Mouse (Mus musculus) layer of hippocampus, postnatal 10 days (tissue): ENCODE results near the gene Mns1. TPM values are rescaled to one million over a fixed set of nuclear protein-coding genes. Genes with fewer than 3 reads are reported as not detected.
A peak's percentile ranks its signal among the peaks of the same experiment; 100 is the strongest.
"Not testable (repeated sequence)": the region's sequence is repeated elsewhere in the genome, so short reads cannot be mapped to it uniquely, and the experiment has no call there.

Source experiments
- DNase-seq, 2 experiments: peaks; one replicate each; pipeline ENCODE4 v3.0.0; 2021; ENCODE audit warnings: low spot score in 2 of 2
- total RNA-seq, 2 experiments: library from RNA; stranded (reverse); gene quantifications; 2 replicates each; pipeline ENCODE4 v1.2.3; 2021

Mns1 gene
- total RNA-seq, 2 experiments from 2014 or later = 2.9 TPM

GRCm38 (mm10) chr9:72425300-72425850, 12.4 kb upstream of the Mns1 start:
- DNase-seq = no peak

- no peak for DNase-seq
Measured at GRCm38 (mm10) chr9:72427861-72428260, 9.9 kb upstream of the Mns1 start.

- DNase-seq = no peak
Measured at GRCm38 (mm10) chr9:72434876-72435275, 2.9 kb upstream of the Mns1 start.

DNA sequence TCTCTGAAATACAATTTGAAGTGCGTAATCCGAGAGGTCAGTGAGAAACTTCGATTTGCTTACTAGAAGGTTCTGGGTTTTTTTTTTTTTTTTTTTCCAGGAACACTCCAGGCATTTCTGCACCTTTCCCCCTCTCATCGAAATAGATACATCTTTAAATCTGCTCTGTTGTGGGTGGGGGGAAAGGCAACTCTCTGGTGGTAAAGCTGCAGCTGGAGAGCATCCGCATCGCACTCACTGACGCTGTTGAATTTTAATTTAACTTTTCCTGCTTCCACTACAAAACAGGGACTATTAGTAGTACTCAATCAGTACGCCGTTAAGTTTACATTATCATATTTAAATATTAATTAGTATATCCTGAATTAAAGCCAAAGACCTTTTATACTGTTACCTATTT, 938 bp downstream of the Mns1 start:
- no peak for DNase-seq

GRCm38 (mm10) chr9:72440358-72440757, 2.5 kb downstream of the Mns1 start:
- no peak for DNase-seq

DNA sequence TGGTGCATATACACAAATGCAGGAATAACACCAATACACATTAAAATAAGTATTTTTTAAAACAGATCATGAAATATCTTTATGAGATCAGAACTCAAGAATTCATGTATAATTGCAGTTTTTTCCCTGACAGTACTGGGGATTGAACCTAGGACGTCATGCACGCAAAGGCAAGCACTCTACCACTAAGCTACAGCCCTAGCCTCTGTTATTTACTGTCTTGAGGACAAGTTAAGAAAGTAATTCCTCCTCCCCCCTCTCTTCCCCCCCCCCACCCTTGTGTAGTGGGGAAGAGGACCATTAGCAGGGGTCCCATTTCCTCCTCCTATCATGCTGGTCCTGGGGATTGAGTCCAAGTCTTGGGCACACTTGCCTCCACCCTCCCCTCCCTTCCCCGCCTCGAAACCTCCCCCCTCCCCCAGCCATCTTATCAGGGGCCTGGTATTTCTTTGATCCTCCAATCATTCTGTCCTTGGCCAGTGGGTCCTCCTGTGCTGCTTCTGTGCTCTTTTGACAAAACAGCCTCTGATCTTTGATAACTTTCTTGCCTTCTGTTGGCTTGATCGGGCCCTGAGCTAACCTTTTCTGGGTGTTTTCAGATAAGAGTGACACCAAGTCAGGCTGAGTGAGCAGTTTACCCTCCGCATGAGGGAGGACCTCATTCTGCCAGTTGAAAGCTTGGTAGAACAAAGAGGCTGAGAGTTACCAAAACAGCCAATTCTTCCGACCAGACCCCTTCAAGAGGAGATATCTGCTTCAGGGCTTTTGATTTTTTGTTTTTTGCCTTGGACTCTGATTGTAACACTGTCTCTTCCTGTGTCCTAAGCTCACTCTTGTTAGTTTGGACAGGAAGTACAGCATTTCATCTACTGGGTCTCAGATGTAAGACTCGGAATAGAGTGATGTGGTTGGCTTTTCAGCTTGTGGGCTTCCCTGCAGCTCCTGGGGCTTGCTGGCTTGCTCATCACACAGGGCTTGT, 3.4 kb downstream of the Mns1 start:
- DNase-seq = no peak

- no peak for DNase-seq
Measured at GRCm38 (mm10) chr9:72441927-72442715, 4.3 kb downstream of the Mns1 start.

DNA sequence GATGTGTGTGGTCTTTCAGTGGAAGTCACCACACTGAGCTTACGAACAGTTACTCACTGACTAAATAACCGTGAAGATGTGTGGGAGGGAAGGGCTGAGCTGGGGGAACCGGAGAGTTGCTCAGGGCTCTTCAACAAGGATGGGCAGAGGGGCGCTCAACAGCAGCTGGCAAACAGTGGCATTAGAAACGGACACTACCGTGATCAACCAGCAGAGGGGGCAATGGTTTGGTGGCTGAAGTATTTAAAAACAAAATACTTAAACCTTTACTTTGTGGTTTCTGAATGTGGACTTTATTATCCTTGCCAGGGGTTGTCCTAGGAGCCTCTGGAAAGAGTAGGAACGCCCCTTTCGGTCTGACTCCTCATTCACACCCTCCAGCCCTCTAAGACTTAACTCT, 10.2 kb downstream of the Mns1 start:
- DNase-seq = peak; percentile 69 to 73

GRCm38 (mm10) chr9:72449367-72449766, 11.6 kb downstream of the Mns1 start:
- no peak for DNase-seq

- no peak for DNase-seq
Measured at GRCm38 (mm10) chr9:72449841-72450240, 12.0 kb downstream of the Mns1 start.

GRCm38 (mm10) chr9:72450363-72450762, 12.6 kb downstream of the Mns1 start:
- DNase-seq = no peak

GRCm38 (mm10) chr9:72451111-72451510, 13.3 kb downstream of the Mns1 start:
- DNase-seq = no peak

GRCm38 (mm10) chr9:72454281-72454680, 16.5 kb downstream of the Mns1 start:
- not testable (repeated sequence) for DNase-seq

DNA sequence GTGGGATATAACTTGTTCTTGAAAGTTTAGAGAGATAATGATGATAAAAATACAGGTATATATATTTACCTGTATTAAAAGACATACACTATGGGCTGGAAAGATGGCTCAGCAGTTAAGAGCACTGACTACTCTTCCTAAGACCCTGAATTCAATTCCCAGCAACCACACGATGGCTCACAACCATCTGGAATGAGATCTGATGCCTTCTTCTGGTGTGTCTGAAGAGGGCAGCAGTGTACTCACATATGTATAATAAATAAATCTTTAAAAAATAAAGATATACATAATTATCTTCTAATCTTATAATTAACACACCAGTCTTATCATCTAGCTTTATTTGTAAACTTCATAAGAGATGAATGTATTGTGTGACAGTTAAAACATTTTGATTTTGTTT, 18.6 kb downstream of the Mns1 start:
- DNase-seq = no peak

GRCm38 (mm10) chr9:72458233-72458632, 20.4 kb downstream of the Mns1 start:
- DNase-seq = peak; percentile 75 to 78

DNA sequence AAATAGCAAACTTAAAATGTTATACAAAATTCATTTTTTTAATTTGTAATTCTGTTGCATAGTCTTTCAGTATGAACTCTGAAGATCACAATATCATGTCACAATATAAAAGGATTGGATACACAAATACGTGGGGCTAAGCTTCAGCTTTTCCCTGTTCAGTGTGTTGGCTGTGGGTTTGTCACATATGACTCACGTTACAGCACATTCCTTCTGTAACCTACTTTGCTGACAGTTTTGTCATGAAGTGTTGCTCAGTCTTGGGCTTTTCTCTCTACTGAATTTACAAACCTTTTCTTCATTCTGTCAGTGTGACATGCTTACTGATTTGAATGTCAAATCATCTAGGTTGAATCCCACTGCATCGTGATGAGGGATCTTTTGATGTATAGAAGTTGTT, 21.9 kb downstream of the Mns1 start:
- DNase-seq = no peak

DNA sequence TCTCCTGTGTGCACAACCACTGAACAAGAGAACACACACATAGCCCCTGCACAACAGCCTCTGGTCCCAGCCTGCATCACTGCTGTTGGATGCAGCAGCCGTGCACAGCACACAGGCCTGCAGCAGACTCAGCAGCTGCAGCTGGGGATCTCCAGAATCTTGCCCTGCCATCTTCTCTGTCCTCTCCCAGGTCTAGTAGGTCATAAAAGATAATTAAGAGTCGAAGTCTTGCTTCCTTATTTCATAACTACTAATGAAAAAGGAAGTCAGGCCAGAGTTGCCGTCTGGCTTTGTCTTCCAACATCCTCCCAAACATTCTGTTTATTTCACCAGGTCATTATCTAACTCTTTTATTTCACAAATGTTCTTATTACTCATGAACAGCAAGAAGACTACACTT, 23.0 kb downstream of the Mns1 start:
- no peak for DNase-seq

- no peak for DNase-seq
Measured at GRCm38 (mm10) chr9:72462427-72462826, 24.6 kb downstream of the Mns1 start.

DNA sequence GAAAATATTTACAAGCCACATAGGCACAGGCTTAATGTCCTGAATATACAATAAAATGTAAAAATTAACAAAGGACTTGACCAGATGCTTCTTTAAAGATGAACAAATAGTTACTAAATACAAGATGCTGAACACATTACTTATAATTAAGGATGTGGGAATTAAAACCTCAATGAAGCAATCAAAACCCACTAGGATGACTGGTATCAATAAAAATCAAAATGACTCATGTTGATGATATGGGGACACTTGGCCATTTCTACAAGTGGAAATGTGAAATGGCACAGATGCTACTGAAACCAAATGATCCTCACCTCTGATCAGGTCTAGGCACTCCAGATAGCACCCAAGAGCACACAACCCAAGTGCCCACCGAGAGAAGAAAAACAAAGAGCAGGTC, 27.0 kb downstream of the Mns1 start:
- no peak for DNase-seq

- DNase-seq = no peak
Measured at GRCm38 (mm10) chr9:72465754-72466181, 28.0 kb downstream of the Mns1 start.

DNA sequence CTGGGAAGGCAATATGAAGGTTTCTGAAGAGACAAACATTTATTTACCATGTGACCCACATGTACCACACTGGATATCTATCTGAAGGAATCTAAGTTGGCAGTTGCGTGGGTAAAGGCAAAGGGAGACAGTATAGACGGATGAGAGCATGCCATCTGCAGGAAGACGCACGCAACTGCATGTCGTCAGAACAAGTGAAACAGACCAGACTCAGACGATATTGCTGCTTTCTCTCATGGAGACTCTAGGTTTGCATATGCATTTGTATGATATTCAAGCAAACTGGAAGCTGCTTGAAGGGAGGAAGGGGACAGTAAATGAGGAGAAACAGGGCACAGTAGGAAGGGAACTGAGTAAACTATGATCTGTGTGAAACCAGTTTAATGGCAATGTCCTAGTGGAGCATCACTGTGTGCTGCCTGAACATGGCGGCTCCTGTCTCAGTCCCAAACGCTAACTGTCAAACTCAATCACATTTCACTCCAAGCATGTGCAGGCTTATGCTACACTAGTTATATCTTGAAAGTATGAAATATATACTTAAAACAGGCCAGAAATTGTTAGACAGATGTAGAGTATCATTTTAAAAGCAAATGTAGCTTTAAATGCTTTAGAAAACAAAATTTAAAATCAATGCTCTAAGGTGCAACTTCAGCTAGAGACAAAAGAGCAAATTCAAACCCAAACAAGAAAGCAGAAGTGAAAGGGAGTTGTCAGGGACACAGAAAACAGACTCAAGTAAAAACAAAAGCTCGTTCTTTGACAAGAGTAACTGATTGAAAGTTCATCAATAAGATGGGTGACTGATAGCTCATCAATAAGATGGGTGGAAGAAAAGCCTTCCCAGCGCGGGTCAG, 30.0 kb downstream of the Mns1 start:
- DNase-seq = peak in 1 of 2 experiments; percentile 18
